Mouse (Mus musculus): ENCODE results near the gene Ccdc136.

Gene Ccdc136

DNA sequence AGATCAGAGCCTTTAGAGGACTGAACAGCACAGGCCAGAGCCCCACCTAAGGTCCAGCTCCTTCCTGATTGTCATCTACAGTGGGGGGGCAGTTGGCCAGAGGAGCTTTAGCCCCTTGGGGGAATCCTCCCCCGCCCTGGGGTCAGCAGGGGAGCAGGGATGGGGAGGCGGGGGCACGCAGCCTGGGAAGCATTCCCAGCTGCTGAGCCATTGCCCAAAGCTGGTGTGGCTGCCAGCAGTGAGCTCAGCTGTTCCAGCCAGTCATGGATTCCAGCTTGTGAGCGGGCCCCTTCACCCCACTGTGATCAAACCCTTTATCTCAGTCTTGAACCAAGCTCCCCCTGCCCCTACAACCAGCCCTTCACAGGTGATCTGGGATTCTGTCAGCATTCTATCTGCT, 43.1 kb downstream of the Ccdc136 start:
- no peak for DNase-seq (ENCODE audit: low spot score)

DNA sequence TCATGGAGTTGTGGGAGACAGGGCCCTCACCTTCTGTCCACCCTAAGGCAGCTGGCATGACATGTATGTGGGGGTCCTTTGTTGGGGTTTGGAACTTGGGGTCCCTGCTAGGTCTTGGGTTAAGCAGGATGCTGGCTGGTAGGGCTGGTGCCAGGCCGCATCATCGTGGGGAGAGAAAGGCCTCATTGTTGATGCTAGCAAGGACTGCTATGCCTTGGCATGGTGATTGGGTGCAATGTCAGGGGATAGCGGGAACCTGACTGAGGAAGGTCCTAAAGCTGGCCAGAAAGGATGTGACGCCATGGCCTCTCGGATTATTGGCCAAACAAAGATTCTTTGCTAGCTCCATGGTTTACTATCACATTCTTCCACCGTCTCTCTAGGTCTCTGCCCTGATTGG, 43.7 kb downstream of the Ccdc136 start:
- DNase-seq (ENCODE audit: low spot score): no peak

DNA sequence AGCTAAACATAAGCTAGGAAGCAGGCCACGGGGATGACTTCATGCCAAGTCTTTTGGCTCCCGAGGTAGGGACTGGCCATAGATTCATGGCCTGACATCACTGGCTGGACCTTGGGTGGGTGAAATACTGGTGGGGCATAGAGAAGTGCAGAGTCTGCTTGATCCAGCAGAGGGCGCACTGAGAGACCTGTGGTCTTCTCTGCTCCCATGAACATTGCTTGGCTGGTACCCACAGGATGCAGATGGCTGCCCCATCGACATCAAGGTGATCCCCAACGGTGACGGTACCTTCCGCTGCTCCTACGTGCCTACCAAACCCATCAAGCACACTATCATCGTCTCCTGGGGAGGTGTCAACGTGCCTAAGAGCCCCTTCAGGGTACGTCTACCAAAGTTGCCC, 48.7 kb downstream of the Ccdc136 start:
- DNase-seq (ENCODE audit: low spot score): peak; percentile 77

DNA sequence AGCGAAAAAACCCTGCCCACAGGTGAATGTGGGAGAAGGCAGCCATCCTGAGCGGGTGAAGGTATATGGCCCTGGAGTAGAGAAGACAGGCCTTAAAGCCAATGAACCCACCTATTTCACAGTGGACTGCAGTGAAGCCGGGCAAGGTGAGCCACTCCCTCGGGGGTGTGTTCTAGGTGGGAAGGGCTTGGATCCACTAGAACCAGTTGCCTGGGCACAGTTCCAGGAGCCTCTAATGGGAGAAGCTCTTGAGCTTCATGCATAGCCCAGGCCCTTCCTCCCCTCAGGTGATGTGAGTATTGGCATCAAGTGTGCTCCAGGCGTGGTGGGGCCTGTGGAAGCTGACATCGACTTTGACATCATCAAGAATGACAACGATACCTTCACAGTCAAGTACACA, 49.2 kb downstream of the Ccdc136 start:
- DNase-seq (ENCODE audit: low spot score): no peak

DNA sequence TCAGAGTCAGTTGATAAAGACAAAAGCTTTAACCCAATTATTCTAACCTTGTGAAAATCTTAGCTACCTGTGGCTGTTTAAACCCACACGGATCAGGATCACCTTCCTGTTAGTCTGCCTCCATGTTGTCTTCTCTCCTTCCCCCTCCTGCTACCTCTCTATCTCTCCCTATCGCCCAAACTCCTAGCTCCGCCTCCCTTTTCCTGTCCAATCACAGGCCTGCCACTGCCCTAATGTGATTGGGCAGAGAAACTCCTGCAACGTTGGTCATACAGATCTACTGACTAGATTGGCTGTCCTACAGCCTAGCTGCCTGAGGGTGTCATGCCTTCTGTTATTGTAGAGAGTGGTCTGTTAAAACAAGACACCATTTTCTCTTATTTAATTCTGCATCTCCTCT, 53.7 kb downstream of the Ccdc136 start:
- no peak for DNase-seq (ENCODE audit: low spot score)

DNA sequence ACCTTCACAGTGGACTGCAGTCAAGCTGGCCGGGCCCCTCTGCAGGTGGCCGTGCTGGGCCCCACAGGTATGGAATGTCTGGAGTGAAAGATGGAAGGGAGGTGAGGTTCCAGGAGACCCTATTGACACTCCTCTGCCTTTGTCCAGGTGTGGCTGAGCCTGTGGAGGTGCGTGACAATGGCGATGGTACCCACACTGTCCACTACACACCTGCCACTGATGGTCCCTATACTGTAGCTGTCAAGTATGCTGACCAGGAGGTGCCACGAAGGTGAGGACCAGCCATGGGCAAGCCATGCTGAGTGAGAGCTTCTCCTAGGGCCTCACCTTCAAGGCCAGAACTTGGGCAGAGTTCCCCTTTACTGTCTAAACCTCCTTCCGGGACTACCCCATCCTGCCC, 54.6 kb downstream of the Ccdc136 start:
- no peak for DNase-seq (ENCODE audit: low spot score)

DNA sequence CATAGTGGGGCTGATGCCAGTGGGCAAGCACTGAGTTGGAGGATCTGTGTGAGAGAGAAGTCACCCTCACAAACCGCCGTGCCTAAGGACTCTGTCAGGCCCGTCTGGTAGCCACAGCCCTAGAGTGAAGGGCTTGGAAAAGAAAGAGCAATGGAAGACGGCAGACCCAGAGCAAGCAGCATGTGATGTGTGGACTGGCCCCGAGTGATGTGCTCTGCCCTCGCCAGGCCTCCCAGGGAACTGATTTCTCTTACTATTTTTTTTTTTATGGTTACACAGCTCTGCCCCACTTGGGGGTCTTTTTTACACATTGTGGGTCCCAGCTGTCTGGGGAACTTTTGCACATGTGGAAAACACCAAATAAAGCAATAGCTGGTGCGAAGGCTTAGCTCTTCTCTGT, 65.4 kb downstream of the Ccdc136 start:
- DNase-seq (ENCODE audit: low spot score): no peak

DNA sequence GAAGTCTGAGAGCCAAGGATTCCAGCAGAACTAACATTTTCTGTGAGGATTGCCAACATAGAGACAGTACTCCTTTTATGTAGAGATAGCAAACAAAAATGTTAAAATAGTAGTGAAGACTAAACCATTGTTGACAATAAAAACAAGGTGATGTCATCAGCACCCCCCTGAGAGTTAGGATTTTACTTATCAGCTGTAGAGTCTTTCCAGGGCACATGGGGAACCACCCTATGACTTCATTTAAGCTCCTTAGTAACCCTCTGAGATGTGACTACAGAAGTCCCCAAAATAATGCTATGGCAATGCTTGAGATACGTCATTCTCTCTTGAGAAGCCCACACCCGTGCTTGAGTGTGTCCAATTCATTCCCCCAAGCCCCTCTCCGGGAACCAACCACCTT, 67.3 kb downstream of the Ccdc136 start:
- no peak for DNase-seq (ENCODE audit: low spot score)

DNA sequence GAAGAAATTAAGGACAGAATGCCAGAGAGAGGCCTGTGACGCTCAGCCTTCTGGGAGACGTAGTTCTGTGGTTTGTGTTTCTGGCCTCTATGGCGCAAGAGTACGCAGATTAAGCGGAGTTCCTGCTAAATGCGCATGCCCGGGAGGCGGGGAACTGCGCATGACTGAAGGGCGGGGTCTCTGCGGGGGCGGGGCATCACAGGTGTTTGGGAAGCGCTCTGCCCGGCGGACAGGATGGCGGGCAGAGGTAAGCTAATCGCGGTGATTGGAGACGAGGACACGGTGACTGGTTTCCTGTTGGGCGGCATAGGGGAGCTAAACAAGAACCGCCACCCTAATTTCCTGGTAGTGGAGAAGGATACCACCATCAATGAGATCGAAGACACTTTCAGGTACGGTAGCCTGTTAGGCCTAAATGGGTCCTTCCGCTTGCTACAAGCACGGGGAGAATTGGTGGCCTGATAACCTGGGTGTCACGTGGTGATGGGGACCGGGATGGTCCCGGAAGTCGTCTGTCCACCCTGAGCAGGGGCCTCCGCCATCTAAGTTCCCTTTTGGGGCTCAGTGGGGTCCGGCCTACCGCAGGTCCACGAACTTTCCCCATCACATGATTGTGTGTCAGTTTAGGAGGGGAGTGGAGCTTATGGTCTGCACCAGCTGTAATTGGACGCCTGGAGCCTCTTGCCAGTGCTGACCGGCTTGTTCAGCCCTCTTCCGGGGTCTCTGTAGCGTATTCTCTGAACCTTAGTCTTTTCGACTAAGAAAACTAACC, 71.7 kb downstream of the Ccdc136 start, which contains the start of gene Atp6v1f:
Gene Atp6v1f (plus strand): TSS at position 136 of the 772 bp plus-strand sequence.
- peak; percentile 97 for DNase-seq (ENCODE audit: low spot score)

DNA sequence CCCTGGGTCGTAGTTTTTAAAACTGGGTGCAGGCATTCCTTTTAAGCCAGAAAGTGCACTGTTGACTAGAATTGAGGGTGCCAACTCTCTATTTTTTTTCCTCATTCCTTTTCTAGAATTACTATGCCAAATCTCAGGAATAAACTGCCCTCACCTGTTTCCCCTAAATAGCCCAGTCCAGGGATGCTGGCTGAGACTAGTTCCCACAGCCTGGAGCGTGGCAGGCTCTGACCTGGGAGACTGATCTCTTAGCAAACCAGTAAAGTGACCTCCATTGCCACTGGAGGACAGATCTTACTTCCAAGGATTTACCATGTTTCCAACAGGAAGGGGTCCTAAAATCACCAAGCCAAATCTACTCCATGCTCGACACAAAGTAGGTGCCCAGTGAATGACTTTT, 72.7 kb downstream of the Ccdc136 start:
- no peak for DNase-seq (ENCODE audit: low spot score)

DNA sequence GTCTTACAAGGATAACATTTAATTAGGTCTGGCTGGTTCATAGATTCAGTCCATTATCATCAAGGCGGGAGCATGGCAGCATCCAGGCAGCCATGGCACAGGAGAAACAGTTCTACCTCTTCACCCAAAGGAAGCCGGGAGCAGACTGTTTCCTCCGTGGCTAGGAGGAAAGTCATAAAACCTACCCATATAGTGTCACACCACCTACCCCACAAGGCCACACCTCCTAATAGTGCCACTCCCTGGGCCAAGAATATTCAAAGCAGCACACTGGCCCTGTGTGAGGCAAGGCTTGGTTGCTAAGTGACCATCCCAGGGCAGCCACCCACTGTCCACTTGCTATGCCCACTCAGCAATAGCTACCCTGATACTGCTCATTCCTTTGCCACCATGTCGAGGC, 75.0 kb downstream of the Ccdc136 start, which contains the start of gene Atp6v1fnb:
Gene Atp6v1fnb (plus strand): TSS at position 301 of the 400 bp plus-strand sequence.
- no peak for DNase-seq (ENCODE audit: low spot score)

DNA sequence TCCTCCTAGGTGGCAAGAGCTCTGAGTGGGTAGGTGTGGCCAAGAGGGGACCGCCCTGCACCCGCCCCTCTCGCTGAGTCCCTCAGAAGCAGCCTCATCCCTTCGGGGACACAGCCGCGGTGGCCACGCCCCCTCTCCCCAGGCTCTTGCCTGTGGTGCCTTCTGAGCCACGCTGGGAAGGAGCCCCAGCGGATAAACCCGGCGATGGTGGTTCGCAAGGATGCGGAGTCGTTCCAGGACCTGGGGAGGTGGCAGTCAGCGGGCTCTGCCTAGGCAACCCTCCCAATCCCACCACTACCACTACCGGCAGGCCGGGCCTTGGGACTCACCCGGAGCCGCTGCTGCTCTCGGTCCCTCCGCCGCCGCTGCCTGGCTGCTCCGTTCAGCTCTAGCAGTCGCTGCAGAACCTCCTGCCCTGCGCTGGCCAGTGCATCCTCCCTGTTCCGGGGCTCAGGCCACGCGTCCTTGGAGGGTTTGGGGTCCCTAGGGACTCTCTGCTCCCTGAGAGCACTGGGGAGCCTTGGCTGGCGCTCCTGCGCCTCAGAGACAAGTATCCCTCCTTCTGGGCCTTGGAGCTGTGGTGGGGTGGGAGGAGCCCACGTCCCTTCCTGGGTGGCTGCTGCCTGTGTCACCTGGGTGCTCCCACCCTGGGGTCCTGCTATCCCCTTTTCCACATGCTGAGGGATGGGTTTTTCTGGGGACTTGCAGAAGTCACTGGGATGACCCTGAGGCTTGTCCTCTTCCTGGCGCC, 78.0 kb downstream of the Ccdc136 start:
- peak; percentile 87 for DNase-seq (ENCODE audit: low spot score)

DNA sequence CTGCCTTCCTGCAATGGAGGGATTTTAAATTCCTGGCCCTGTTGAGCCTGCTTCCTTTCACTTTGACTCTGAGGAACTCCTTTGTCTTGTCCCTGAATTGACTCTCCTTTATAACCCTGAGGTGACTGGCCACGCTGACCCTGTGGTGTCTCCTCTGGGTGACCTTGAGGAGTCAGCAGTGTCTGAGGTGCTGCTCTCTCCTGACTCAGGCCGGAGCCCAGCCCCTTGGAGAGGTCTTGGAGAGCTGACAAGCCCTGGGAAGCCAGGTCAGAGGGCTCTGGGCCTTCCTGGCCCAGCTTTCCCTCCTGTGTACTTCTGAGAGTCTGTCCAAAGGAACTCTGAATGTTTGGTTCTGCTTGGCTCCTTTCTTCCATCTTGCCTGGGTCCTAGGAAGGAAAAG, 78.6 kb downstream of the Ccdc136 start:
- DNase-seq (ENCODE audit: low spot score): no peak

Data from testis, postnatal 10 days (tissue).